Mouse (Mus musculus) liver (tissue): ENCODE measurements around the gene Mrpl34.
A peak's percentile ranks its signal among the peaks of the same experiment; 100 is the strongest.

Experiments used
- DNase-seq: peaks from one replicate; pipeline ENCODE4 v3.0.0-alpha.2; 2020; ENCODE audit warnings: mixed read lengths

Mrpl34 gene

DNA sequence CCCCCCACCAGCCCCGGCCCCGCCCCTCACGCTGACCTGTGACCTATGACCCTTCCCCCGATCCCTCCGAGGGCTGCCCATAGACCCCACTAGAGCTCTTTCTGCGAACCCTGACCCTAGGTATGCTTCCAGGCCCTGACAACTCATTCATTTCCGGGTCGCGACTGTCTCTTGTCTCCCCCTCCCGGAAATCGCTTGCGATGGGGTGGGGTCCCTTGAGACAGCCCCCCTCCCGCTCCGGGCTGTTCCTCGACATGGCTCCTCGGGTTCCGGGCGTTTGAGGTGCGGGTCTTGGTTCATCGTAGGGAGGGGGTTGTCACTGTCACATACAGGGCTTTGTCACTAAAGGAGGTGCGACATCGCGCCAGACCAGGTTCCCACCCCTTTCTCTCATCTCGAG lies 4.7 kb downstream of the Mrpl34 start:
- no peak for DNase-seq

DNA sequence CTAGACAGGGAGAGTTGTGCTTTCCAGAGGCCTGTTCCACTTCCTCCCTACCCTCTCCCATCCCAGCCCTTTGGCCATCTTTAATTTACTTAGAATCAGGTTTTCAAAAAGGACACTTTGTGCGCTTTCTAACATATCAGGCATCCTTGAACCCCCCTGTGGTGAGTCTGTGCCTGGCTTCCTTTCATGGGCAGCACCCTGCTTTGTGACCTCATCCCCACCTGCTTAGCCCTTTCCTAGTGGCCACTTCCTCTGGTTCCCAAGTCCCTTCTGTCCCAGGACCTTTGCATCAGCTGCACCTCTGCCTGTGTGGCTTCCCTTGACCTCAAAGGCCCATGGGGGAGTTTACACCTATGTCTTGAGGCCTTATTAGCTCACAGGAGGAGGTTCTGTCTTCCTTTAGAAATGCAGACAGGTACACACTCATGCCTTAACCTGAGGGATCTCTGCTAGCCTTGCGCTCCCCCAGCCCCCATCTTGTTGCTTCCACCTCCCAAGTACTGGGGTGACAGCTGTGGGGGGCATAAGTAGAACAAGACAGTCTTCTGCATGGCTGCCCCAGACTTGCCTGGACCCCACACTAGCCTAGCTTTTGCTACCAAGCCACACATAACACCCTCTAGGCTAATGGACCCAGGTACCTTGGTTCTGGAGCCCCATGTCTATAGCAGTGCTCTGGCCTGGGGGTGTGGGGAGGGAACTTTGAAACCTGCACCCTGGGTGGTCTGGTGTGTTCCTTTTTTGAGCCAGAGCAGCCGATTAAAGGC lies 5.6 kb downstream of the Mrpl34 start:
- no peak for DNase-seq

DNA sequence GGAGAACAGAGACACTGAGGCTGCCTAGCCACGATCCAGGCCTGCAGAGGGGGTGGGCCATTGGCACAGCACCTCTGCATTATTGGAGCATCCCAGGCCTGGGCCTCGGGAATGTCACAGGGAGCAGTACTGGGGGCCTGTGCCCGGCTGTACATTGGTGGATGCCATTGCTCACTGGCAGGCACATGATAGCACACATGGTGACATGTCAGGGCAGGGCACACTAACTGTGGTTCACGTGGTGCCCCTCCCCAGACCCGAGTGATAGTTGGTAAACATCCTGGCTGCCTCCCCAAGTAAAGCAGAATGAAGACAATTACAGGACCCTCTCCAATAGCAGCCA lies 6.1 kb downstream of the Mrpl34 start:
- DNase-seq, result no peak

DNA sequence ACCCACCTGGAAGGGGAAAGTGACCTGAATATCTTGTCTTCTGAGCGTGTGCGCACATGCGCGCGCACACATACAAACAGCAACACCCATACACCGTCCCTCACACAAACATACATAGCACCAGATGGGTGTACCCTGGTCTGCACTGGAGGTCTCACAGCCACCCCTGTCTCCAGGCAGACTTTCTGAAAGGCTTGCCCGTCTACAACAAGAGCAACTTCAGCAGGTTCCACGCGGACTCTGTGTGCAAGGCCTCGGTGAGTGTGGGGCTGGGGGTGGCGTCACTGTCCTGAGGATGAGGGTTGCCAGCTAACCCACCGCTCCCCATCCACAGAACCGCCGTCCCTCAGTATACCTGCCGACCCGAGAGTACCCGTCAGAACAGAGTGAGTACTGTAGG lies 7.1 kb downstream of the Mrpl34 start:
- no peak for DNase-seq

DNA sequence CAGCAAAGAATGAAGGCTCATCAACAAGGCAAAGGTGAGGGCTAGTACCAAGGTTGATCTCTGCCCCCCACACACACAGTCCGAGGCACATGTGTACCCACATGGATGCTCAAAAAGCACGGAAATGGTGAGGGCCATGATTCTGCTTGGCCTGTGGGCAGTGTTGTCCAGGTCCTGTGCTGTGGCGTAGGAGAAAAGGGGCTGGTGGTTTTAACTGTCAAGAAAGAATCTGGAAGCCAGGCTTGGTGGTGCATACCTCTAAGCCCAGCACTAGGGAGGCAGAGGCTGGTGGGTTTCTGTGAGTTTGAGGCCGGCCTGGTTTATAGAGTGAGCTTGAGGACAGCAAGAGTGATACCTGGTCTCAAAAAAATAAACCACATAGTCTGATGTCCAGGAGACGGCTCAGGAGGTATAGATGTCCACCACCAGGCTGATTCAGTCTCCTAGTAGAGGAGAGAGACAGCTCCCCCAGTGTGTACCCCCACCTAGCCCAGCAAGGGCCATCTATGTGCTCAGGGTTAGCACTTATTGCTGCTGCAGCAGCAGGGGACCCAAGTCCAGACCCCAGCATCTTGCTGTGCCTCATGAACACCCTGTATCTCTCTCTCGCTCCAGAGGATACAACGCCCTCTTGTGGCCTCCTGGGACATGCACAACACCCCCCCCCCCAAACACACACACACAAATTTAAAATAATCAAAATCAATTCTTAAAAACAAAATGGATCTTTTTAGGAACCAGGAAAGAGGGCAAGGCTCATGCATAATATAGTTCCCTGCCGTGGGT lies 8.0 kb downstream of the Mrpl34 start:
- no peak for DNase-seq

DNA sequence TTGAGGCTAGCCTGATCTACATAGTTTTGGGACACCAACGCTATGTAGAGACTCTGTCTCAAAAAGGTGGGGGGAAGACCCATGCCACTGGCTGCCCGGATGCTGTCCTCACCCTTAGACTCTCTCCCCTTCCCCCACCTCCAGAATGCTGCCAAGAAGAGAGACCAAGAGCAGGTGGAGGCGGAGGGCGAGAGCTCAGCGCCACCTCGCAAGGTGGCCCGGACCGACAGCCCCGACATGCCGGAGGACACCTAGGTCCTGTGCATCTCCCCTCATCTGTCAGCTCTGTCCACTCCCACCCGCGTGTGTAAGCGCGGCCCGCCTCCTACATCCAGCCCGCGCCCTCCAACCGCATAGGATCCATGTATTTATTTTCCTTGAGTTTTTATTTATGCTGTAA lies 9.6 kb downstream of the Mrpl34 start:
- no peak for DNase-seq

DNA sequence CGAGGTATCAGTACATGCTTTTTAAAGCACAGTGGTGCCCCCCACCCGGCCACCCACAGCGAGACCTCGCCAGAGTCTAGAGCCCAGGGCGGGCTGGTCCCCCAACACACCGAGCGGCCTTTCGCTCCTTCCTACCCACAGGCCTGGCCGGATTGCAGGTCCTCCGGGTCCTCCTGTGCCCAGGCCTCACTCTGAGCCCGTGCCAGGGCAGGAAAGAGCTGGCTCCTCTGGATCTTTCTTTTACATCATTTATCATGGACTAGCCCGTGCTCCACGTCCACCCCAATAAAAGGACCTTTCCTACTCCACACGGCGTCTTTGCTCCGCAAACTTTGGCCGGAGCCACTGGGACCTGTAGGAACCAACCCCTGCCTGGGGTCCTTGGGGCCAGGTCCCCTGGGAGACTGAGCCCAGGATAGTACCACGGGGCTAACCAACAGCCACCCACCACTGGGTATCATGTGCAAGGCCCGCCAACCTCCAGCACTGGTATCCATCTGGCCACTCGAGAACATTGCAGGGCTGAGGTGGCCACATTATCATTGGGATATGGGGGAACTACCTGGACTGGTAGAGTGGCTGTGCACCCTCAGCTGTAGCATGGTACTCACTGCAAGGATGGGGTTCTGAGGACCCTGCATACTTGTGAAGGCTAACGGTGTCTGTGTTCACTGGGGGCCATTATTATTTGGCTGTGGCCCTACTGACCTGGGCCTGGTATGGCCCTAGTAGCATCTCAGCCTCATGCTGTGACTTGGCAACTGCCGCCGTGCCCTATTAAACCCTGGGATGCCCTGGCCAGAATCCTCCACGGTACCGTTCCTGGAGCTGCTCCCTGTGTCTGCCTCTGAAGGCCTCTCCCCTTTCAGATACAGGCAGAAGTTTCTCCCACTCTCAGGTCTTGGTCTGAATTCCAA lies 10.3 kb downstream of the Mrpl34 start:
- no peak for DNase-seq

DNA sequence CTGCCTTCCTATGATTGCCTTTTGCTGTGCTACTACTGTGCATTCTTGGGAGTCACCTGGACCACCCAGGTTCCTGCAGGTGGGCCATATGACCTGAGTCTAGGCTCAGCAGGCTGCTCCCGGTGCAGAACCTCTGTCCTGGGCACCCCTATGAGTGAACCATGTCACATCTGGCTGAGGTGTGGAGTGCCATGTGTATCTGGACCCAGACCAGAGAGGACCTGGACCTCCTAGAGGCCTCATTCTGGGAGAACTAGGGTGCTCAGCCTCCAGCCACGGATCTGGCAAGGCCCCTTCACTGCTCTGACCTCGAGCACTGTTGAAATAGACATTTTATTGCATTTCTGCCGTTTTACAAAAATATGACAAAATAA lies 10.9 kb downstream of the Mrpl34 start:
- no peak for DNase-seq

DNA sequence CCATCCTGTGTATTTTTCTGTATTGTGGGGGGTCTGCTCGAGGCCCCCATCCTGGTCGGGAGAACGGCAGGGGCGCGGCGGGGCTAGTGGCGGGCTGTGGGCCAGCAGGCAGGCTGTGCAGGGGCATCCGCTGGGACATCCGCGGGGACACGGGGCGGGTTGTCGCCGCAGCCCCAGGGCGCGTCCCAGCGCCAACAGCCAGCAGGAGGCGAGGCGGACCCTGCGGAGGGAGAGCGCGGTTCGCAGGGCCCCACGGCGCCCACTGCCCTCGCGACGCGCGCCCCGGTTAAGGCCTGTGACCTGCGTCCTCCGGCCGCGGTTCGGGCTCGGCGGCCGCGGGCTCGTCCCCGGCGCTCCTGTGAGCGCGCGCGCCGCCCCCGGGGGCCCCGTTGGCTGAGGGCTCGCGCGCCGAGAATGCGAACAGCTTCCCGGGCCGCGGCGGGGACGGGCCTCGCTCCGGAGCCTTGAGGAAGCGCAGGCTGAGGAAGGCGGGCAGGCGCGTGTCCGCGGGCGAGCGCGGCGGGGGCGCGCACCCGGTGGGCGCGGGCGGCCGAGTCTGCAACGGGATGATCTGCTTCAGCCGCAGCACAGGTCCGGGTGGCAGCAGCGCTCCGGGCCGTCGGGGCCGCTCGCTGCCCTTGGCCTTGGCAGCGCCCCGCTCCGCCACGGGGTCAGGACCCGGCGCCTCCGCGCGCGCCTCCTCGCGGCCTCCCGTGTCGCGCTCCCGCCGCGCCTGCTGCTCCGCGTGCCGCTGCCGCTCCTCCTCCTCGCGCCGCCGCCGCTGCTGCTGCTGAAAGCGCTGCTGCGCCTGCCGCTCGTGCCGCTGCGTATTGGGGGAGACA lies 11.6 kb downstream of the Mrpl34 start:
- DNase-seq, result peak; percentile 82

DNA sequence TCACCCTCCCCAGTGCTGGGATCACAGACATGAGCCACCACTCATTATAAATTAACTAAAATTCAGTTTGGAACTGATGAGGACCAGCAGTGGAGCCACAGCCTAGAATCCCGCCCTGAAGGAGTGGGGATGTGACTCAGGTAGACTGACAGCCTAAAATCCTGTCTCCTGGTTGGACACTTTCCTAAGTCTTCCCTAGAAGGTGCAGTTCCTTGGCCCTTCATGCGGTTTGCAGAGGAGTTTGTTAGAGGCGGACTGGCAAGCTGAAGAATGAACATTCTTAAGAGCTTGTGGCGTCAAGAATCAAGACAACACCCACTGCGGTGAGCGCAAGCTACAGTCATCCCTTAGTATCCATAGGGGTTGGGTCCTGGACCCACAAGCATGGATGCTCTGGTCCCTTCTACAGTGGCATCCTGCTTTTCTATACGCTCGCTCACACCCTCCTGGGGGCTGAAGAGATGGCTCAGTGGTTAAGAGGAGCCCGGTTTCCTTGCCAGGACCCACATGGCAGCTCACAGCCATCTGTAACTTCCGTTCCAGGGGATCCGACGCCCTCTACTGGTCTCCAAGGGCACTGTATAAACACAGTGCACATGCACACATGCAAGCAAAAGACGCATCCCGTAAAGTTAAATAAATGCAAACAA lies 12.6 kb downstream of the Mrpl34 start:
- DNase-seq, result peak; percentile 39

DNA sequence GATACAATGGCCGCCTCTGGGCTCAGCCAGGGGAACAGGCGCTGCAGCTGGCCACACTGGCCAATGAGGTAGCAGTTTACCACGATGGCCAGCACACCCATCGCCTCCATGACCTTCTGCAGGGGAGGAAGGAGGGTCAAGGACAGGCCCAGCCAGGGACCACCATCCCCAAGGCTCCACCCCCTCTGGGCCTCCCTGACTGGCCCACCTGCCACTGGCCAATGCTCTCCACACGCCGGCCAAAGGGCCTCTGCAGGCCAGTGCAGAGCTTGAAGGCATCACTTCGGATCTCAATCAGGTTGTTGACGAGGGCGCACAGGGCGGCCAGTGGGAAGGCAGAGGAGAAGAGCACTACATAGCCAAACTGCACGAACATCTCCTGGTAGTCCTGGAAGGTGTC lies 14.2 kb downstream of the Mrpl34 start:
- DNase-seq, result no peak

DNA sequence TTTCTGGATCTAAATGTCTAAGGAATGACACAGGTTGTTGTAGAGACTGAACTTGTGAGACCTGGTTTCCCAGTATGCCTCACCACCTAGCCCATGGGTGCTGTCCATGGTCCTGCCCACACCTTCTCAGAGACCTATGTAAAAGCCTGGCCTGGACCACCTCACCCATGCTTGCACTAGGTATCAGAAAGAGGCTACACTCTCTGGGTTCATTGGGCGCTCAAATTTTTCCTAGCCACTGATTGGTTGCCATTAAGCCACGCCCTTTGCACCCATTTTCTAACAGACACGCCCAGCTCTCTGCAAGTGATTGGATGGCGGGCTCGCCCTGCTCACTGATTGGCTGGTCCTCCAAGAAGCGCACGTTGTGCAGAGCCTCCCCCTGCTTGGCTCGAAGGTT lies 19.2 kb downstream of the Mrpl34 start:
- DNase-seq, result peak; percentile 79

DNA sequence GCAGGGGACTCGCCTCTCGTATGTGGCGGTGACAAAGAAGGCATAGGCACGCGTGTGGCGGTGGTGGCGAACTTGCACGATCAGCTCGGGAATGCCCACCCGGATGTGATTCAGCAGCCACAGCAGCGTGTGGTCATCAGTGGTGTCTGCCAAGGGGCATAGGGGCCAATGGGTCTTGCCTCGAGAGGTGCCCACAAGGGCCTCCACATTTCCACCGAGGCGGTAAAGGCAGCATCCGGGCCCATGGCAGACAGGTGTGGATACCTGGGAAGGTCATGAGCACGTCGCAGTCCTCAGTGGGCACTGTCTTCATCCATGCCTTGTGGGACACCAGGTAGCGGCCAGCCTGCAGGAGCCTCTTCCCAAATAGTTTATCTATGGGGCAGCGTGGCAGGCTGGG lies 20.0 kb downstream of the Mrpl34 start:
- no peak for DNase-seq

DNA sequence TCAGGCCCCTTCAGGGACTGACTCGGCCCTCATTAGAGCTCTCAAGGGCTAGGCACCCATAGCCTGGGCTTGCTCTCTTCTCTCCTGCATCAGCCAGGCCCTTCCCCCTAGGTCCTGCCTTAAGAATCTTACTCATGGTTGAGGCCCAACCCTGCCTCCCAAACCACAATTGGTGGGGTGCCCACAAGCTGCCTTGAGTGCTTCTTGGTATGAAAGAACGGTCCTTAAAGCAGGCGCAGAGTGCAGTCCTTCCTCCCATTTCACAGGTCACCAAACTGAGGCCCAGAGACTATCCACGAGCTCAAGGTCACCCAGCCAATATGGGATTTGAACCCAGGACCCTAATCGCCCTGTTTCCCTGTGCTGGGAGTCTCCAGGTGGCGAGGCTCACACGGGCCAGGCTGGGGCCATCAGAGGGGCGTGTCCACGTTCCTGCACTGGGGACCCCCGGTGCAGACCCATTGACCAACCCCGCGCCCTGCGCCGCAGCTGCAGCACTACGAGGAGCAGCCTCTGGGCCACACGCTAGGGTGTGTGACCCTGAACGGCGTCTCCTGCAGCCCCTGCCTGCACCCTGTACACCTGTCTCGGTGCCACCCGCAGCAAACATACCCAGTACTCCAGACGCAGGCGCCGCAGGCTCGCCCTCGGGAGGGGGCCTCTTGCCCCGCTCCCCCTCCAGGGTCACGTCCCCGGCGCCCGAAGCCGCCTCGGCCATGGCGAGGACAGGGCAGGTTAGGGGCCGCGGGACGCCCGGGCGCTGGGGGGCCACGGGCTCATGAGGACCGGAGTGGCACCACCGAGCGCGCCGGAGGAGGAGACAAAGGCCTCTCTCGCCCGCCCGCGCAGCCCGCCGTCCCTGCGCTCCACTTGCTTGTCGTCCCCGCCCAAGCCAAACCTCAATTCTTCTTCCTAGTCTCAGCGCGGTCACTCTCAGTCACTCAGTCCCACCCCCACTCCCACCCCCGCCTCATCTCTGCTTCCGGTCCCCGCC lies 20.7 kb downstream of the Mrpl34 start, which contains the start of gene Ano8:
TSS of gene Ano8 (minus strand) at position 822 of the 994 bp plus-strand sequence.
- DNase-seq, result peak; percentile 77

DNA sequence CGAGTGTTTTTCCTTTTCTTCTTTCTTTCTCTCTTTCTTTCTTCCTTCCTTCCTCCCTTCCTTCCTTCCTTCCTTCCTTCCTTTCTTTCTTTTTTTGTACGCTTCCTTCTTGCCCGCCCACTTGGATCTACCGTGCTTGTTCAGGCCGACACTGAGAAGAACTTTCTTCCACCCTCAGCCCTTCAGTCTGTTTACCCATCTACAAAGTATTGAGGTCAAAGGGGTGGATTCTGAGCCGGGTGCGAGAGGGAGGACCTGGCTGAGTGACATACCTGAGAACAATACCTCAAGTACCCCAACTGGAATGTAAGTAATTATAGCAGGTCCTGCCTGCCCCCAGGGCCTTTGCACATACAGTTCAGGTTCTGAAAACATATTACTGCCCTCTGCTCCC lies 21.4 kb downstream of the Mrpl34 start:
- DNase-seq, result no peak

DNA sequence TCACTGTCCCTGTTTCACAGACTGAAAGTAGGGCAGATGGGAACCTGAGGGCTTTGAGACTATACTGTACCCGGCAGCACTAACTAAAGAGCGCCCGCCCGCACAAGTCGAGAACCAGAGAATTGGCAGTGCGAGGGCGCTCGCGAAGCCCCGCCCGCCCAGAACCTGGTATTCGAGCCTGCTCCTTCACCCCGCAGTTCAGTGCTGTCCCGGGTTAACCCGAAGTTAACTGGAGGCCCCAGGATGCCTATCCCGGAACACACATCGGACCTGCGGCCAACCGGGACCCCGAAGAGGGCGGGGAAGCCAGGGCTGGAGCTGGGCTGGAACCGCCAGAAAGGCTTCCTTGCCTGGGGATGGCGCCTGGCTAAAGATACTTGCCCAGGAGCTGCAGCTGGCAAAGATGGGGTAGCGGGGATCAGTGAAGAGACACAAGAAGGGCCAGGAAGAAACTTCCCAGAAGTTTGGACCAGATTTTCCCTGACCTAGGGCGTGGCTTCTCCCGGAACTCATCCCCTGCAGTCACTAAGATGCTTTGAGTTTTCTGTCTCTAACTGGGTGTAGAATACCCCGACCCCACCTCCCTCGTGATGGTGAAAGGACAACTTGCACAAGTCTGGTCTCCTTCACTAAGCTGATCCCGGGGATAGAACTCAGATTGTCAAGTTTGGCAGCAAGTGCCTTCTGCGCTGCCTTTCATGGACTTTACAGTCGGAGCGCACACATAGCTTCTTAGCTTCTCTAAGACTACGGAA lies 23.1 kb downstream of the Mrpl34 start, which contains the start of gene Gtpbp3:
TSS of gene Gtpbp3 (plus strand) at position 413 of the 755 bp plus-strand sequence.
- DNase-seq, result peak; percentile 78

DNA sequence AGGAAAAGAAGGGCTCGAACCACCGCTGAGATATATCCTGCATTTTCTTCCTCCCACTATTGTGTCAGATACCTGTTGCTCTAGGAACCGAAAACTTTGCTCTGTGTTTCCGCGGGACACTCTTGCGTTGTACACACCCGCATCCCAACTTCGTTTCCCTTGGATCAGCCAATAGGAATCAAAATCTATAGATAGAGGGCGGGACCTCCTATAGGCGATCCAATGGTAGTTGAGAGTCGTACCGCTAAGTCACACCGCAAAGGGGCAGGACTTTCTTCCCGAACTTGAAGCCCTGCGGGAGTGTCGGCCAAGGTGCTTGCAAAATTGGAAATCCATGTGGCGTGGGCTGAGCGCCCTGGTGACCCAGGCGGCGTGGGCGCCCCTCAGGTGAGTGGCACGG lies 23.7 kb downstream of the Mrpl34 start:
- DNase-seq, result peak; percentile 85

DNA sequence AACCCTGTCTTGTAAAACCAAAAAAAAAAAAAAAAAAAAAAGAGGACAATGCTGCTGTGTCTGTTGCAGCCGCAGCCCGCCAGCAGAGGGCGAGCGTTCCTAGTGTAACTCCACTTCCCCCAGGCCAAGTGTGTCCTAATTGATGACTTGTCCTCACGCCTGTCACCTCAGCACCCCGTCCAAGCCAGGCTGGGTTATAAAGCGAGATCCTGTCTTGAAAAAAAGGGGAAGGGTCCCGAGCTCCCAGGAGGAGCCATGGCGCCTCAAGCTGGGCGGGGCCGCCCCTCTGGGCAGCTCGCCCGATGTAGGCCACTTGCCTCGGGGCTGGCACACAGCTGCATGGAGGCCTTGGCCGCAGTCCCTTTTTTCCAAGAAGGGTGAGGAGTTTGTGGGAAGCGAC lies 30.3 kb downstream of the Mrpl34 start:
- peak; percentile 83 for DNase-seq

DNA sequence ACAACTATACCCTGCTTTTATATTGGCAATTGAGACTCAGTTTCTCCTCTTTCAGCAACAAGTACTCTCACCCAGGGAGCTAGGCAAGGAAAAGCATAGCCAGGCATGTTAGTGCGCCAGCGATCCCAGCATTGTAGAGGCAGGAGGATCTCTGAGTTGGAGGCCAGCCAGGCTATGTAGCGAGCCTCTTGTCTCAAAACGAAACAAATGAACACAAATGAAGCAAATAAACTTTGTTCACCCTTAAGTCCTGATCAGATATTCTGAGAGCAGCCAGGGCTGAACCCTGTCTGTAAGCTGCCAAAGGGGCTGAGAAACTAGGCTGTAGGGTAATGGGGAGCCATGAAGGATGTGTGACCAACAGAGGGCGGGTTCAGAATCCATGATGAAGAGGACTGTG lies 31.1 kb downstream of the Mrpl34 start:
- no peak for DNase-seq

DNA sequence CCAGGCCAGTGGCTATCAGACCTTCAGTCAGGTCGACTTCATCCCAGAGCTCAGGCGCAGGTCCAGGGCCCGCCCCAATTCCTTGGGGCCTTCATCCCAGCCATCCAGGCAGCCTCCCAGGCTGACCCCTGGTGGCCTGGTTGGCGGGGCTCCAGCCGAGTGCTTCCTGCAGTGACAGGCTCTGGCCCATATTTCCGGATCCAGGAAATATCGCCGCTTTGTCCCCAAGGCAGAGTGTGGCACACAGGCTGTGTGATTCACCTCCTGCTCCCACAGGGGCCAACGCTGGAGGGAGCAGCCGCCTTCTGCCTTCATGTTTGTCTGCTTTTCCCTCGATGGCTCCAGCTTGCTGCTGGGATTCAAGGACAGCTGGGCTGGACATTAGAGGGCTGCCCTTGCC lies 31.7 kb downstream of the Mrpl34 start:
- DNase-seq, result peak; percentile 53
